Mouse (Mus musculus): ENCODE measurements around the gene BC005624. TPM values are rescaled to one million over a fixed set of nuclear protein-coding genes. Genes with fewer than 3 reads are reported as not detected.
"Not testable (repeated sequence)": the region's sequence is repeated elsewhere in the genome, so short reads cannot be mapped to it uniquely, and the experiment has no call there.

The BC005624 gene
- polyA plus RNA-seq, 1 experiment from 2014 or later, result 73.3 TPM

DNA sequence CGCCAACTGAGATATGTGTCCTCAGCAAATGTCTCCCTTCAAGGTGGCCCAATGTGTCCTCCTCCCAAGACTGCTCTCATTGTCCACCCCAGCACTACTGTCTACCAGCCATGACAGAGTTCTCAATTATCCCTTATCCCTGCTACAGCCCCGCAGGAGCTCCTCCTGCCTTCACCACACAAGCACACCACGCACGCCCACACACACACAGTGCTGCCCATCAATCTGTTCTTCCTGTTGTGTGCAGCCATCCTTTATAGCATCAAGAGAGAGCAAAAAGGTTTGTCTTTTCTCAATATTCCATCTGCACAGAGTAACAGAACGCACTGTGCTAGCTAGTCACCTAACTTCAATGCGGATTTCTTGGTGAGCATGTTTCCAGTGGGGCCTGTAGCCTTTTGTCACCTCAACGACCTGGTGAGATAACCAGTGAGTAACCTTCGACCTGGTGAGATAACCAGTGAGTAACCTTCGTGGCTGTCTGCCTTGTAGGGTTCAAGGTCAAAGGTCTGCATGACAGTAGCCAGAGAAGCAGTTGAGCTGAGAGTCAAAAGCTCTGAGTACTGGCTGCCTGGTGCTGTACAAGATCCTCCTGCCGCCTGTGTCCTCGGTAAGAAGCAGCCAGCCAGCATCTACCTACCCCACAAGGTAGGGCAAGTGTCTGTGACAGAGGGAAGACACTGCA lies 19.3 kb downstream of the BC005624 start:
- no peak overlapping the region for H3K4me3 ChIP-seq
- no peaks in the 10 kb centered on the region for H3K27me3 ChIP-seq (ENCODE audit: insufficient read depth, poor library complexity, severe bottlenecking)
- peaks cover 88% of the 10 kb centered on the region for H3K36me3 ChIP-seq
- H3K27ac ChIP-seq, result no peak overlapping the region
- H3K4me1 ChIP-seq (replicated peaks), result peaks cover 29% of the 10 kb centered on the region
- no peak for DNase-seq (ENCODE audit: low spot score)
- H3K9me3 ChIP-seq, result no peaks in the 10 kb centered on the region
- WGBS, result 90% methylated on average over 11 of the region's 11 CpGs

DNA sequence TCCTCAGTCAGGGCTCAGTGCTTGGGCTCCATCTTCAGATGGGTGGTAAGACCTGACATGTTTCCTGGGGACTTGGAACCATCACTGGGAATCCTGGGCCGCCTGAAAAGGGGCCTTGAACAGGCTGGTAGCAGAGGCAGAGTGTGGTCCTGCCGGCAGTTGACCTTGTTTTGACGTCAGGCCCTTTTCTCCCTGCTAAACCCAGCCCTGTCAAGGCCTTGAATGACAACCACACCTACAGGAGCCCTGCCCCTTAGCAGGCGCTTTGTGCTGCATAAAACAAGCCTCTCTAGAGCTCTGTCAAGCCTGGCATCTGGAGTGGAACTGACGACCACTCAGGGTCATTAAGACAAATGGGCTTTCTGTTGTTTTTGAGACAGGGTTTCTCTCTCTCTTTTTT lies 22.1 kb downstream of the BC005624 start:
- no peak for DNase-seq (ENCODE audit: low spot score)
- Histone ChIP-seq H3K27ac (no peak overlapping the region), H3K4me3 (no peak overlapping the region), H3K27me3 (ENCODE audit: insufficient read depth, poor library complexity, severe bottlenecking) (no peaks in the 10 kb centered on the region), H3K4me1 (replicated peaks) (peaks cover 16% of the 10 kb centered on the region), H3K36me3 (peaks cover 100% of the 10 kb centered on the region), H3K9me3 (no peaks in the 10 kb centered on the region)
- 45% methylated on average over 5 of the region's 5 CpGs for WGBS

DNA sequence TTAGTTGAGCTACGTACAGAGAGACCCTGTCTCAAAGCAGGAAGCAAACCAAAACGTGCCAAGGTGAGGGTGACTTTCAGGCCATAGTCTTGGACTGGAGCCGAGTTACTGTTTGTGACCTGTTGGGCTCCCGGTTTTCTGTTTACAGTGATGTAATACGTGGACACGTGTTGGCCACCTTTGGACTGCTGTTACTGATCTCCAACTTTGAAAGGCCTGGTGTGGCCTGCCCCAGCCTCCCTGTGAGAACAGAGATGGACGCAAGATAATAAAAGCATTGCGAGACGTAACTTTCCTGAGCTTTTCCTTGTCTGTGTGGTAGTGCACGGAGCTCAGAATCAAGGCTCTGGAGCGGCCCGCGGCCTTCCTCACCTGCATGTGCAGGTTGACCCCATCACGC lies 23.3 kb downstream of the BC005624 start:
- Histone ChIP-seq H3K36me3 (peaks cover 93% of the 10 kb centered on the region), H3K9me3 (no peaks in the 10 kb centered on the region), H3K4me1 (replicated peaks) (peaks cover 23% of the 10 kb centered on the region), H3K27ac (no peak overlapping the region), H3K4me3 (no peak overlapping the region), H3K27me3 (ENCODE audit: insufficient read depth, poor library complexity, severe bottlenecking) (no peaks in the 10 kb centered on the region)
- 93% methylated on average over 14 of the region's 14 CpGs for WGBS
- no peak for DNase-seq (ENCODE audit: low spot score)

DNA sequence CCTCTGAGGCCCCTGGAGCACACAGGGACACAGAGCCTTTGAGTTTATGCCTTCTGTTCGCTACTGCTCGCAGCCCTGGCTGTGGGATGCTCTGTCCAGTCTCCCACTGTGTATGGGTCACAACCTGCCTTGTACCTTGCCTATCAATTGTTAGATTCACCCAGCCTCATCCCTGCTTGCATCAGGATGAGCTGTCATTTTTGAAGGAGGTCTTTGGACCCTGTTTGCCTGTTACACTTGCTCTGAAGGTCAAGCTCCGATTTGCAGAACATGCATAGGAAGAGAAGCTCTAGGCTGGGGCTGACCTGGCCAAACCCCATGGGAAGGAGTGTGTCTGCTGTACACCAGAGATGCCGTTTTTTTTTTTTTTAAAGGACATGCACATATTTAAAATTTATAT lies 24.5 kb downstream of the BC005624 start:
- Histone ChIP-seq H3K4me1 (replicated peaks) (peaks cover 35% of the 10 kb centered on the region), H3K36me3 (peaks cover 81% of the 10 kb centered on the region), H3K27ac (no peak overlapping the region), H3K4me3 (no peak overlapping the region), H3K9me3 (no peaks in the 10 kb centered on the region), H3K27me3 (ENCODE audit: insufficient read depth, poor library complexity, severe bottlenecking) (no peaks in the 10 kb centered on the region)
- WGBS, result 83% methylated on average over 4 of the region's 4 CpGs
- no peak for DNase-seq (ENCODE audit: low spot score)

DNA sequence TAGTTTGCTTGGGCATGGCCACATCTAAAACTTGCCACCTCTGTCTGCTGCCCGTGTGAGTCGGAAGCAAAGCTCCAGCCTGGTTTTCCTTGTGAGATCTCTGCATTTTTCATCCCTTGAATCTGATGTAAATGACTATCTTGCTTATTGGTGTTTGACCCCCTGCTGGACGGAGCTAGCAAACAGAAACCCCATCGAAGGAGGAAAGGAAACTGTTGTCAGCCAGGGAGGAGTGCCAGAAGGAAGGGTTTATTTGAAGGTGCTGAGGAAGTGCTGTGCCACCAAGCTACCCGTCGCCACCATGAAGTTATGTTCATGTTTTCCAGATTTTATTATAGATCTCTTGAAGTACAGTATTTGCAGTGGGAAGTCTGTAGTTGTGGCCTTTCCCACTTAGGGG lies 27.2 kb downstream of the BC005624 start:
- 74% methylated on average over 6 of the region's 6 CpGs for WGBS
- Histone ChIP-seq H3K9me3 (no peaks in the 10 kb centered on the region), H3K36me3 (peaks cover 54% of the 10 kb centered on the region), H3K27ac (no peak overlapping the region), H3K4me3 (peak overlapping the region; percentile 96; the same call in 1 of the 2 replicates), H3K4me1 (replicated peaks) (peaks cover 38% of the 10 kb centered on the region), H3K27me3 (ENCODE audit: insufficient read depth, poor library complexity, severe bottlenecking) (no peaks in the 10 kb centered on the region)
- no peak for DNase-seq (ENCODE audit: low spot score)

DNA sequence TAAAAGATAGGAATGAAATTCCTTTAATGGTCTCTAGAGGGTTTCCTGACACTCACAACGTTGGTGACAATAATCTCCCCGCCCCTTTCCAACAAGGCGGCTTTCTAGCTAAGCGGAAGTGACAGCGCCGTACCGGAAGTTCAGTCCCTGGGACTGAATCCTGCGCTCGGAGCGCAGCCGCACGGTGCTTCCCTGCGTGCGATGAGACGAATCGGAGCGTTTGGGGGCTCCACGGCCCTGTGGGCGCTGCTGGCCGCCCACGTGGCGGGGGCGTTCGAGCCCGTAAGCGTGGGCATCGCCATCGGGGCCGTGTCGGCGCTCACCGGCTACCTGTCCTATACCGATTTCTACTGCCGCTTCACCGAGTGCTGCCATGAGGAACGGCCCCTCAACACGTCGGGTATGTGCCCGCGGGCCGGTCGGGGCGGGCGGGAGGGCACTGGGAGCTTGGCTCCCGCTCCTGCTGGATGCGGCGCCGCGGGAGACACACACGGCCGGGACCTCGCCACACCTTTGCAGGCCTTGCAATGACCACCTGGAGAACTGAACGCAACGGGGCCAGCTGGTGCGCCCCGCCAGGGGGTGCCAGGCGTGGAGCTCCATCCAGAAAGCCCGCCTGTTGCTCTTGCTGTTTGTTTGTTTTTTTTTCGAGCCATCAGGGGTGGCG lies 29.0 kb downstream of the BC005624 start, which contains the start of gene Tor1b:
TSS of gene Tor1b (plus strand) at position 136 of the 667 bp plus-strand sequence.
- peaks cover 36% of the 10 kb centered on the region for H3K36me3 ChIP-seq
- no peaks in the 10 kb centered on the region for H3K9me3 ChIP-seq
- peak; percentile 90 for DNase-seq (ENCODE audit: low spot score)
- H3K27me3 ChIP-seq (ENCODE audit: insufficient read depth, poor library complexity, severe bottlenecking), result no peaks in the 10 kb centered on the region
- peak within 1 kb of the TSS; percentile 96 for H3K27ac ChIP-seq
- H3K4me1 ChIP-seq (replicated peaks), result peaks cover 38% of the 10 kb centered on the region
- peak within 1 kb of the TSS; percentile 96 for H3K4me3 ChIP-seq
- under 1% methylated on average over 60 of the region's 60 CpGs for WGBS

DNA sequence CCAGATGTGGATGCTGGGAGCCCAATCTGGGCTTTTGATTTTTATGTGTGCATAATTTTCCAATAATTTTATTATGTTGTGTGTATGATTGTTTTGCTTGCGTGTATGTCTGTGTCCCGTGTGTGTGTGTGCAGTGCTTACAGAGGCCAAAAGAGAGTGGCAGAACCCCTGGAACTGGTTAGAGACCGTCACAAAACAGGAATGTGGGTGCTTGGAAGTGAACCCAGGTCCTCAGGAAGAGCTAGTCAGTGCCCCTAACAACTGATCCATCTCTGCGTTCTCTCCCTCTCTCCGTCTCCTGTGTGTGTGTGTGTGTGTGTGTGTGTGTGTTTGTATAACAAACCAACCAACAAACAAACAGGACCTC lies 29.6 kb downstream of the BC005624 start:
- Histone ChIP-seq H3K36me3 (peaks cover 30% of the 10 kb centered on the region), H3K27ac (peak overlapping the region; percentile 96), H3K27me3 (ENCODE audit: insufficient read depth, poor library complexity, severe bottlenecking) (no peaks in the 10 kb centered on the region), H3K9me3 (no peaks in the 10 kb centered on the region), H3K4me1 (replicated peaks) (peaks cover 38% of the 10 kb centered on the region), H3K4me3 (peak overlapping the region; percentile 96)
- DNase-seq (ENCODE audit: low spot score), result no peak
- 32% methylated on average over 5 of the region's 5 CpGs for WGBS

DNA sequence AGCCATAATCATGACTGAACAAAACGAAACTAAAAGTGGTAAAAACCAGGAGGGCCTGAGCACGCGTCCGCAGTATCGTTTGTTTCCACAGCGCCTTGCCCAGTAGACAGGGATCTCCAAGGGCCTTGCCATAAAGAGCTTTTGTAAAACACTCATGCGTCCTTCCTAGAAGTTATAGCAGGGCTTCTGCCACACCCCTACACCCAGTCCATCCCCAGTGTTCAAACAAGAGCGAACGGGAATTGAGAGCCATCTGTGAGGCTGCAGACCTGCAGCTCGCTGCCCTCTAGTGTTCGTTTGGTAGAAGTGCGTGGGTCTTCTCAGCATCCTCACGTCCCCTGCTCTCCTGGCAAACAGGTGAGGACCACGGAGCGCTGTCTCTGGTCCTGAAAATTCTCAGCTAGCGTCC lies 39.4 kb downstream of the BC005624 start:
- peak overlapping the region; percentile 40 for H3K4me3 ChIP-seq

DNA sequence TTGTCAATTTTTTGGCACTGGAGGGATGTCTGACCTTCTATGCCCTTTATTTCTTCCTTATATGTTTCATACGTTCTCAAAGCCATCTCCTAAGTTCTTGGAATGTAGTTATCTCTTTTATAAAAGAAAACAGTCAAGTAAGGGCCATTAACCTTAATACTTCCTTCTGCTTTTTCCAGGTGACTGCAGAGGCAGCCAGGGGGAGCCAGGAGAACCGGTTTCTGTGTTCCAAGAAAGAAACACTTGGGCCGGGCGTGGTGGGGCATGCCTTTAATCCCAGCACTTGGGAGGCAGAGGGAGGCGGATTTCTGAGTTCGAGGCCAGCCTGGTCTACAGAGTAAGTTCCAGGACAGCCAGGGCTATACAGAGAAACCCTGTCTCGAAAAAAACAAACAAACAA lies 39.9 kb downstream of the BC005624 start:
- H3K9me3 ChIP-seq; H3K4me3 ChIP-seq; DNase-seq (ENCODE audit: low spot score); H3K4me1 ChIP-seq (replicated peaks); H3K36me3 ChIP-seq; H3K27ac ChIP-seq; H3K27me3 ChIP-seq (ENCODE audit: insufficient read depth, poor library complexity, severe bottlenecking): not testable (repeated sequence)
- WGBS, result 55% methylated on average over 7 of the region's 7 CpGs

More for the DNA sequence above, 39.4 kb downstream of the BC005624 start:
- no peaks in the 10 kb centered on the region for H3K27me3 ChIP-seq (ENCODE audit: insufficient read depth, poor library complexity, severe bottlenecking)
- no peaks in the 10 kb centered on the region for H3K36me3 ChIP-seq
- no peaks in the 10 kb centered on the region for H3K9me3 ChIP-seq
- WGBS, result 31% methylated on average over 16 of the region's 16 CpGs
- peaks cover 6% of the 10 kb centered on the region; the same call in 1 of the 2 replicates for H3K4me1 ChIP-seq (replicated peaks)
- H3K27ac ChIP-seq, result no peak overlapping the region
- peak; percentile 66 for DNase-seq (ENCODE audit: low spot score)

DNA sequence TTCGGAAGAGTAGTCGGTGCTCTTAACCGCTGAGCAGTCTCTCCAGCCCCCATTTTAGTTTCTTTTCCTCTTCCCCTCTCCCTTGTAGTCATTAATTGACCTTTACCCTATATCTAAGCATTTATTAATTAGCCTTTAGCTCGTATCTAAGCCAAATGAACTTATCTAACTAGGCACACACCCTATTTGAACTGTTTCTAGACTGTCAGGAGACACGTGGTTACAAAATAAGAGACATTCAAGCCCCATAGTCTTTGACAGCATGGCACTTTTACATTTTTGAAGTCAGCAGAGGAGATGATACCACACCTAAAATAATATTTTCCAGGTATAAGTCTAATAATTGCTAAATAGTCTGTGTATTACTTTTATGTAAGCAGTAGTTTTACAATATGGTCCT lies 40.4 kb downstream of the BC005624 start:
- Histone ChIP-seq H3K4me1 (replicated peaks) (peaks cover 6% of the 10 kb centered on the region; the same call in 1 of the 2 replicates), H3K27me3 (ENCODE audit: insufficient read depth, poor library complexity, severe bottlenecking) (no peaks in the 10 kb centered on the region), H3K36me3 (no peaks in the 10 kb centered on the region), H3K27ac (no peak overlapping the region), H3K9me3 (no peaks in the 10 kb centered on the region), H3K4me3 (no peak overlapping the region)
- 92% methylated on average over 5 of the region's 5 CpGs for WGBS
- no peak for DNase-seq (ENCODE audit: low spot score)

DNA sequence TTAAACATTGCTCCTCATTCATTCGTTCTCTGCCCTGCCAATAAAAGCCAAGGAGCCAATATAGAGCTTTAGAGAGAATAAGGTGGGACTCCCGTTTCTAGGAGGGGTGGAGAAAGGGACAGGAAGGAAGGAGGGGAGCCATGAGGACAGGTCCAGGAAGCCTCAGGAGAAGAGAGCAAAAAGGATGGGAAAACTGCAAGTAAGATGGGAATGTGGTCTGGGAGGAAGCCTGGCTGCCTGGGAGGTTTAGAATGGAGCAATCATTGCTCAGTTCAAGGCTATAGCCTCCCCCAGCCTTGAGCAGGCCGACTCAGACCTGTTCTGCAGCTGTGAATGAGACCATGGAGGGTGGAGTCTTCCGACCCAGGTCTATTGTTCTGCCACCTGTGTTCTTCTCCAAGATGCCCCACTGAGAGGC lies 43.4 kb downstream of the BC005624 start:
- DNase-seq (ENCODE audit: low spot score), result no peak
- Histone ChIP-seq H3K9me3 (no peaks in the 10 kb centered on the region), H3K27ac (no peak overlapping the region), H3K27me3 (ENCODE audit: insufficient read depth, poor library complexity, severe bottlenecking) (no peaks in the 10 kb centered on the region), H3K4me3 (no peak overlapping the region), H3K36me3 (no peaks in the 10 kb centered on the region), H3K4me1 (replicated peaks) (peaks cover 6% of the 10 kb centered on the region; the same call in 1 of the 2 replicates)
- WGBS, result 59% methylated on average over 4 of the region's 4 CpGs

DNA sequence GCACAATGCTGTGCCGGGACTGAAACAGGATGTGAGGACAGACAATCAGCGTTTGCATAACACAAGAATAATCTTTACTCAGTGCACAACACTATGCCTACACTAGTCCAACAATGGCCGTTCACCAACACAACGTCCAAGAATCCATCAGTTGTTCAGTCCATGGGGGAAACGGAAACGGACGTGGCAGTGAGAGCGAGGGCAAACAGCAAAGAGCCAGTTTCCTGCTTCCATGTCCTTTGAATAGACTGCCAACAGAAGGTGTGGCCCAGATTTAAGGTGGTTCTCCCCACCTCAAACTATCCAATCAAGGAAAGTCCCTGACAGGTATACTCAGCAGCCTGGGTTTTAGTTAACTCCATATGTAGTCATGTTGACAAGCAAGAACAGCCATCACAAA lies 44.3 kb downstream of the BC005624 start:
- DNase-seq (ENCODE audit: low spot score), result no peak

DNA sequence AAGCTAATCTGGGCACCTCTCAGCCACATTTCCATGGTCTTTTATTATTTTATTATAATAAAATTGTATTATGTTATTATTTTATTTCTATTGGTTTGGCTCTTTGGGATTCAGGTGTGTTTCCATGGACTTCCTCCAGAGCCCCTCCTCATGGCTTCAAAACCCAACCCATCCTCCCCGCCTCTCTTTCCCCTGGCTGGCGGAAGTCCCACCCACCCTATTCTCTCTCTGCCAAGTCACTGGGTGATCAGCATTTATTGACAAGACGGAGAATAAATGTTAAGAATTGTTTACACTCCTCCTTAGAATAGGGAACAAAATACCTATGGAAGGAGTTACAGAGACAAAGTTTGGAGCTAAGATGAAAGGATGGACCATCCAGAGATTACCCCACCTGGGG lies 45.2 kb downstream of the BC005624 start:
- Histone ChIP-seq H3K27me3 (ENCODE audit: insufficient read depth, poor library complexity, severe bottlenecking) (no peaks in the 10 kb centered on the region), H3K9me3 (no peaks in the 10 kb centered on the region), H3K4me3 (no peak overlapping the region), H3K36me3 (no peaks in the 10 kb centered on the region), H3K27ac (no peak overlapping the region), H3K4me1 (replicated peaks) (no peaks in the 10 kb centered on the region)
- DNase-seq (ENCODE audit: low spot score), result no peak
- 80% methylated on average over 3 of the region's 3 CpGs for WGBS

More for the DNA sequence above, 44.3 kb downstream of the BC005624 start:
- H3K9me3 ChIP-seq, result no peaks in the 10 kb centered on the region
- no peak overlapping the region for H3K27ac ChIP-seq
- H3K4me1 ChIP-seq (replicated peaks), result peaks cover 3% of the 10 kb centered on the region; the same call in 1 of the 2 replicates
- no peak overlapping the region for H3K4me3 ChIP-seq
- WGBS, result 89% methylated on average over 8 of the region's 8 CpGs
- H3K27me3 ChIP-seq (ENCODE audit: insufficient read depth, poor library complexity, severe bottlenecking), result no peaks in the 10 kb centered on the region
- no peaks in the 10 kb centered on the region for H3K36me3 ChIP-seq

All from hindbrain, embryonic 10.5 days (tissue).